Mouse (Mus musculus) olfactory bulb, adult 2 months (tissue): ENCODE data around the gene Ptprg.

ENCODE experiments used
- CTCF ChIP-seq: fragments of 200-500 bp; IDR thresholded peaks from 2 replicates; pipeline ENCODE4 v1.5.1; 2012; ENCODE audit warnings: low read depth, mild to moderate bottlenecking, low read length, moderate library complexity; ENCODE audit not compliant: insufficient read depth
- POLR2A ChIP-seq: fragments of 200-500 bp; IDR thresholded peaks from 2 replicates; pipeline ENCODE4 v1.6.1; 2012; ENCODE audit warnings: mild to moderate bottlenecking, low read depth, low read length, moderate library complexity; ENCODE audit not compliant: insufficient read depth

GRCm38 (mm10) chr14:11571766-11572394, 18.5 kb downstream of the Ptprg start:
- TF ChIP-seq POLR2A (no peak), CTCF (no peak)
